Mouse (Mus musculus) embryo, embryonic 10.5 days (tissue): Measurements from ENCODE around the gene Npas1.
A peak's percentile ranks its signal among the peaks of the same experiment; 100 is the strongest.

Experiments used
- DNase-seq: peaks from one replicate; pipeline ENCODE4 v3.0.0-alpha.2; 2015; ENCODE audit warnings: low spot score

Npas1 gene

DNA sequence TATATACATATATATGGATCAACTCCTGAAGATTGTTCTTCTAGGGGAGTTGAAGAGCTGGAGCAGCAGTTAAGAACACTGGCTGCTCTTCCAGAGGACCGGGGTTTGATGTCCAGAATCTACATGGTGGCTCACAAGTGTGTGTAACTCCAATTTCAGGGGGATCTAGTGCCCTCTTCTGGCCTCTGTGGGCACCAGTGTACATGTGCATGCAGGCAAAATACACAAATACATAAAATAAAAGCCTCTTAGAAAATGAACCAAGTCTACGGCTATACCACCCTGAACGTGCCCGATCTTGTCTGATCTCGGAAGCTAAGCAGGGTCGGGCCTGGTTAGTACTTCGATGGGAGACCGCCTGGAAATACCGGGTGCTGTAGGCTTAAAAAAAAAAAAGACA lies 6.0 kb downstream of the Npas1 start:
- peak; percentile 68 for DNase-seq

DNA sequence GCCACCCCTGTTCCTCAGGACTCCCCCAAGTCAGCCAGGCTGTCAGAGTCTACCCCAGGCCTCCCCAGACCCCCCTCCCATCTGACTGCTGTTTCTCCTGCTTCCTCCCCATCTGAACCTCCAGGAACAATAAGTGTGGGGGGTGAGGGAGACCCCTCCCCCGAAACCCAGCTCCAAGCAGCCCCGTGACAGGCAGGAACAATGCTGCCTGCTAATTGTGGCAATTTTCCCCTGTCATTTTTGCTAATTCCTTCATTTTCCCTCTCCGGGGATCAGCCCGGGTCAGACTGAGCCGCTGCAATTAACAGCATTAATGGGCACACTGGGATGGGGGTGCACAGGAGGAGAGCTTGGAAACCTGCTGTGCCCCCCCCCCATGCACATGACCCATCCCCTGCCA lies 9.4 kb downstream of the Npas1 start:
- no peak for DNase-seq

DNA sequence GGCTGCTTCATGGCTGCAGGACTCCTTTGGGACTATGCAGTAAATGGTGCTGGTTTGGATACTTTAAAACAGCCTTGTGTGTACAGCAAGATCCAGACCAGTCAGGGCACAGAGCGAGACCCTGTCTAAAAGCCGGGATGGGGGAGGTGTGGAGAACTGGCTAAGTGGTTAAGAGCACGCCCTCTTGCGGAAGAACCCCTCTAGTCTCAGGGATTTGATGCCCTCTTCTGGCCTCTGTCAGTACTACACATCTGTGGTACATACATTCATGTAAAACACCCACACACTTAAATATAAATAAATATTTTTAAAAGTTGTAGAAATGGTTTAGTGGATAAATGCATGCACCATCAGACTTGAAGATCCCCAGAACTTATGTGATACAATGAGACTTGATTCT lies 11.0 kb downstream of the Npas1 start:
- peak; percentile 58 for DNase-seq

DNA sequence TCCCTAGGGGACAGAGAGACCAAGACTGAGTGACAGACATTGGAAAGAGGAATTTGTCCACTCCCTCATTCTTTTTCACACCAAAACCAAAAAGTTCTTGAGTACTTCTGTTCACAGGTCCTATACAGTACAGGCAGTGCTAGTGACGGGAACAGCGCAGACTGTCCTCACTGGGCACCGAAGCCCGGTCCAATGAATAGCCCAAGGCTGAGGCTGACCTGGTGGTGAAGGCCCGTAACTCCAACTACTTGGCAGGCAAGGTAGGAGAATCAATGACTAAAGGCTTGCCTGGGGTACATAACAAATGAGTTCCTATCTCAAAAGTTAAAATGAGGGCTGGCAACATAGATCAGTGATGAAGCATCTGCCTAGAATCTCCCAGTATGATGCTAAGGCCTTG lies 12.0 kb downstream of the Npas1 start:
- DNase-seq: no peak

DNA sequence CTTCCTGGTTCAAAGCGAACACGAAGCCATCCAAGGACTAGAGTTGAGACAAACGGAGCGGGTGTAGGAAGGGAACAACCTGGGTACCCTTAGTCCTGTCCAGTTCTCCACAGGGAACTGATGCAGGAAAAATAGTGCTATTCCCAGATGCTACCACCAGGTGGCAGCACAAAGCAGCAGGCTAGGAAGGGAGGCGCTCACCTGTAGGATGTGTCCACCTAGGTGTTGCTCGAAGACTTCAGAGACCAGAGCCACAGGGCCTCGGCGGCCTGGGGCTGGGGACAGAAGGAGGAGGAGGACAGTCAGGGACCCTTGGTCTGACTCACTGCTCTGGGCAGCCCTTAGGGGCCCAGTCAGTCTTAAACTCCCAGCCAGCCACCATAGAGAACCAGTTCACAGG lies 12.4 kb downstream of the Npas1 start:
- DNase-seq: peak; percentile 77

DNA sequence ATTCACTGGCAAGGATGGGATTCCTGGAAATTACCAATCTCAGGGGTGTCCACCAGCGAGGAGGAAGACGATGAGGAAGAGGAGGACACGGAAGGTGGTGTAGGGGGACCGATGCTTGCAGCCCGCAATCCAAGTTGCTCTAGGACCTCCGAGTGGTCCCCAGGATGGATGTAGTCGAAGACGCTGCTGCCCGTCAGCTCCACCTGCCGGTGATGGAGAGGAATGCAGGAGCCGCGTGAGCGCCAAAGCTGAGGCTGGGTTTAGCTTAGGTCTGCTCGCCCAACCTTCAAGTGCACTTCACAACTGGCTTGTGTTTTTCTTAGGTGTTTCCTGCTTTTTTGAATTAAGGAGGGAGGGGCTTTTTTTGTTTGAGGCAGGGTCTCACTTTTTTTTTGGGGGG lies 14.3 kb downstream of the Npas1 start:
- DNase-seq: peak; percentile 92

DNA sequence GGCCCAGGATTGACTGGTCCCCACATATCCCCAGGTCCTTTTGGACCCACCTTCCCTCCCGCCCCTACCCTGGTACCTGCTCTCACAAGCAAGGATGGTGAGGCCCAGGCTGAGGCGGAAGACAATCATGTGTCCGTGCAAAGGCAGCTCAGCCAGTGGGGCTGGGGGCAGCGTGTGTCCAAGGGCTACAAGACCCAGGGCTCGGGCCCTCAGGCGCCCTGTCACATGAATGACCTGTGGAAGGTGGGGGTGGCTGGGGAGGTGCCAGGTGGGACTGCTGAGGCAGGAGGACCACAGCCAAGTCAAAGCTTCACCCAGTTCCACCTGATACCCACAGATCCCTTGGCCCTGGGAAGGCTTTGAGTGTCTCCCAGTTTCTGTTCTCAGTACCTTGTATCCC lies 15.8 kb downstream of the Npas1 start:
- DNase-seq: no peak

DNA sequence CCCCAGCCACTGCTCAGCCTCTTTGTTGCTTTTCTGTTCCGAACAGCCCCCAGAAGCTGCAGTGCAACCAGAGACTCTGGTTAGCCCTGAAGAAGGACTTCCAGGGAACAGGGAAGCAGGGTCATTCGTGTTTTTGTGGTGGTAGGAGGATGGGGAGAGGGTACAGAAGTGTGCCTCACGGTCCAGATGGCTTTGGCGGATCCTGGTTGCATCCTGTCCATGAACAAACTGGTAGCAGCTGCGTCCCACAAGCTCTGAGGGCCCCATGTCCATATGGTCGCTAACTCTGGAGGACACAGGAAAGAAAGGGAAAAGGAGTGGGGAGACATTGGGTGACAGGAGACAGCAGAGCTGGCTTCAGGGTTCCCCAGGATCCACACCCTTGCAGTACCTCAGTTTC lies 16.4 kb downstream of the Npas1 start:
- no peak for DNase-seq

DNA sequence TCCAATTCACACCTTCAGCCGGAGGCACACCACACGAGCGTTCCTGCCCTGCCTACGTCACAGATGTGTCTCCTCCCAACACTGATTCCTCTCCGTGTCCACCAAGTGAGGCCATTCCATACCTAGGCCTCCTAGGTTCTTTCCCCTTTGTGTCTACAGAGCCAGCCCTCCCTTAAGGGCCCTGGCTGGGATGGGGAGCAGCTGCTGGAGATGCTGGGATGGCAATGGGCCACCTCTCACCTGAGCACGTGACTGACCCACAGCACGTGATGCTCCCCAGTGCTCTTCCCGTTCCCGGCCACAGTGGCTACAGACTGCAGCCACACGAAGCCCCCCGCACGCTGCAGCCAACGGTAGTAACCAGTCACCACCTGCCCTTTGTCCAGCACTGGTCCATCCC lies 17.0 kb downstream of the Npas1 start:
- DNase-seq: no peak

DNA sequence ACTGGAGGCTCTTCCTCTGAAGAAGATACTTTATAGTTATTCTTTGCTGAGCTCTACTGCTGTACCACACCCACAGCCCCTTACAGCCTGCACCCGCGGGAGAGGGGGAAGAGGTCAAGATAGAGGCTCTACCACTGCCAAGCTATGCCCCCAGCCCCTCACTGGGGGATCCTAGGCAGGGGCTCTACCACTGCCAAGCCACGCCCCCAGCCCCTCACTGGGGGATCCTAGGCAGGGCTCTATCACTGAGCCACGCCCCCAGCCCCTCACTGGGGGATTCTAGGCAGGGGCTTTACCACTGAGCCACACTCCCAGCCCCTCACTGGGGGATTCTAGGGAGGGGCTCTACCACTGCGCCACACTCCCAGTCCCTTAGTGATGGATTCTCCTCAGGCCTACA lies 21.2 kb downstream of the Npas1 start:
- no peak for DNase-seq

DNA sequence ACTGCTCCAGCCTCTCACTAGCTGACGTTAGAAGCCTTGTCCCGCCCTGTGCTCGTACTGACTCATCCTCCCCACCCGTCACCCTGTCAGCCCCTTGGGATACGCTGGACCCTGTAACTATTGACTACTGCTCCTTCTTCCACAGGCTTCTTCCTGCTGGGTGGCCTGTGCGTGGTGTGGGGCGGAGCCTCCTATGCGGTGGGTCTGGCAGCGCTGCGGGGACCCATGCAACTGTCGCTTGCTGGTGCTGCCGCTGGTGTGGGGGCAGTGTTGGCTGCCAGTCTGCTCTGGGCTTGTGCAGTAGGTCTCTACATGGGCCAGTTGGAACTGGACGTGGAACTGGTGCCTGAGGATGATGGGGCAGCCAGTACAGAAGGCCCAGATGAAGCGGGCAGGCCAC lies 22.5 kb downstream of the Npas1 start:
- no peak for DNase-seq

DNA sequence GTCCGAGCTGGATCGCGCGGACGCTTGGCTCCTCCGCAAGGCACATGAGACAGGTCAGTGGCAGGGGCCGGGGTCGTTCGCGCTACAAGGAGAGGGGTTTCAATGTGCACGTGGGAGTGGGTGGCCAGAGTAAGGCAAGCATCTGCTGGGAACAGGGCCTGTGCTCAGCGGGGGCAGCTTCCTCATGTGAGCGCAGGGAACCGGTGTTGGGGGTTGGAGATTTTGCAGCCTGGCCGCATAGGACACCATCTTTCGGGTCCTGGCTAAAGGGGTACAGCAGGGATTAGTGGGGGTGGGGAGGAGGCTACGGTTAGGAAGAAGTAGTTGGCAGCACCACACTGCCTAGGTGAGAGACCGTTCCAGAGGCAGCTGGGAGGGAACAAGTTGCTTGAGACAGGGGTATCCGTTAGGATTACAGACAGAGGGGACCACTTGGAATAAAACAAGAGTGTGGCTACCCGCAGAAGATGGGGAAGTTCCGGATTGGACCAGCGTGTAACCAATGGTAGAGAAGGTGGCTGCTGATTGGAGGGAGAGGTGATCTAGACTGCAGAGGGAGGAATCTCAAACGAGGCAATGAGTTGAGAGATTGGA lies 24.3 kb downstream of the Npas1 start:
- peak; percentile 85 for DNase-seq

DNA sequence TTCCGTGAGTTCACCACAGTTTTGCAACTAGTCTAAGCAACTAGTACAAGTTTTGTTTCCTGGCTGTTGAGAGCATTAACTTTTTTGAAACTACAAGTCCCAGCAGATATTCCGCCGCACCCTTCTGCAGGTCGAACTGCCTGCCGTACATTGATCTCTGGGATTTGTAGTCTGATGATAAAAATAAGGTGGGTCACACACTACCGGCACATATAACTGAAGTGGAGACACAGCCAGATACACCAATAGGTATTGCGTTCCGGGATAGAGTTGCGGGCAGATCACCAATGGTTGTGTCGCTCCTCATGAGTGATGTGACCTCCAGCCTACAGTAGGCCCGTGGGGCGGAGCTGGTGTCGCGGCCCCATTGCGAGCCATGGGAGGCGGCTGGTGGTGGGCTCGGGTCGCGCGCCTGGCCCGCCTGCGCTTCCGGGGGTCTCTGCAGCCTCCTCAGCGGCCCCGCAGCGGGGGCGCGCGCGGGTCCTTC lies 24.9 kb downstream of the Npas1 start, which contains the start of gene Tmem160:
Gene Tmem160, plus strand, starts transcription at position 193 of the 487 bp plus-strand sequence.
- DNase-seq: peak; percentile 93

DNA sequence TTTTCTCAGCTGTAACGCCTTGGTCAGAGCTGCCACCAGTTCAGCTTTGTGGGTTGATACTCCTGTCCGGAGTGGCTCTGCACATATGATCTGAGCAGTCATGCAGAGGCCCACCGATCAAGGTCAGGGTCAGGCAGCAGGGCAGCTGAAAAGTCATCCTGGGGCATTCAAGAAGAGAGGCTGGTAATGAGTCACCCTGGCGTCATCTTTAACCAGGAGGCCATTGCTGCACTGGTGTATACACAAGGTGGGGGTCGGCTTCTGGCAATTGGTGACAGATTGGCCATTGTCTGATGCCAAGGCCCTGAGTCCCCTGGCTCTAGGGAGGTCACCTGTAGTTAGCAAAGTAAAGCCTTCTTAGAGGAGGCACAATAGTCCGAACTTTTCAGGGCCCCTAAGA lies 25.9 kb downstream of the Npas1 start:
- DNase-seq: no peak

DNA sequence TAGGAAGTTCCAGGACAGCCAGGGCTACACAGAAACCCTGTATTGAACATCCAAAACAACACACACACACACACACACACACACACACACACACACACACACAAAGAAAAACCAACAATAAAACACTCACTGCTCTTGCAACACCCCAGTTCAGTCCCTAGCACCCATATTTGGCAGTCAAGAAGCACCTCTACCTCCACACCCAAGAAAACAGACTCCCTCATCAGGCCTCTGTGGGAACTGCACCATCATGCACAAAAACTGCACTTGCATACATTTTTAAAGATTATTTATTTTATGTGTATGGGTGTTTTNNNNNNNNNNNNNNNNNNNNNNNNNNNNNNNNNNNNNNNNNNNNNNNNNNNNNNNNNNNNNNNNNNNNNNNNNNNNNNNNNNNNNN lies 36.3 kb downstream of the Npas1 start:
- no peak for DNase-seq

DNA sequence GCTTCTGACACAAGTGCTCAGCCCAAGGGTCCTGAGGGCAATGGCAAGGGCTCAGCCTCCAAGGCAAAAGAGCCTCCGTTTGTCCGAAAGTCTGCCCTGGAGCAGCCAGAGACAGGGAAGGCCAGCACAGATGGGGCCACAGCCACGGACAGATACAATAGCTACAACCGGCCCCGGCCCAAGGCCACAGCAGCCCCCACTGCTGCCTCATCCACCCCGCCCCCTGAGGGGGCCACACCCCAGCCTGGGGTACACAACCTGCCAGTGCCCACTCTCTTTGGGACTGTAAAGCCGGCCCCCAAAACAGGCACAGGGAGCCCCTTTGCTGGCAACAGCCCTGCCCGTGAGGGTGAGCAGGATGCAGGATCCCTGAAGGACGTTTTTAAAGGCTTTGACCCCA lies 42.4 kb downstream of the Npas1 start:
- DNase-seq: no peak

DNA sequence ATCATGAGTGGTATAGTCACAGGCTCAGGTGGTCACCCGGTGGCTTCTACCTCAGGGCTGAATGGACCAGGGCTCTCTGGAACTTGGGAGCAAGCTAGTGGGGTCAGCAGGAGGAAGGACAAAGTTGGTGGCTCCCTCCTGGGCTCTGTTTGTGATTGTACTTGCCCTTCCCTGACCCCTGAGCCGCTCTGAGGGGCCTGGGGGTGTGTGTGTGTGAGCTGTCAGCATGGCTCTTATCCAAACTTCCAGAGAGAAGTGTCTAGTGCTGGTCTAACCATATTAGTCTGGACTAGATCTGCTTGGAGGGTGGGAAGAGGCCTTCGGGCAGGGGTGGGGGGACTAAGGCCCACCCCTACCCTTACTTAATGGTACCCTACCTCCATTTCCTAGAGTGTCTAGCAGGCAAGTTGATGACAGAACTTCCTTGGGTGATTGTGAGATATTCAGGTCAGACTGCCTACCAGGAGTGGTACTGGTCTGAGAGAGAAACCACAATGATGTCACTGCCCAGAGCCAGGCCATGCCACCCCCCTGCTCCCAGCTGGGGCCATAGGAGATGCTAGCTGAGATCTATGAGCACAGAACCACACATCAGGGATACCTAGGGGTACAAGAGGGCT lies 44.1 kb downstream of the Npas1 start:
- no peak for DNase-seq

DNA sequence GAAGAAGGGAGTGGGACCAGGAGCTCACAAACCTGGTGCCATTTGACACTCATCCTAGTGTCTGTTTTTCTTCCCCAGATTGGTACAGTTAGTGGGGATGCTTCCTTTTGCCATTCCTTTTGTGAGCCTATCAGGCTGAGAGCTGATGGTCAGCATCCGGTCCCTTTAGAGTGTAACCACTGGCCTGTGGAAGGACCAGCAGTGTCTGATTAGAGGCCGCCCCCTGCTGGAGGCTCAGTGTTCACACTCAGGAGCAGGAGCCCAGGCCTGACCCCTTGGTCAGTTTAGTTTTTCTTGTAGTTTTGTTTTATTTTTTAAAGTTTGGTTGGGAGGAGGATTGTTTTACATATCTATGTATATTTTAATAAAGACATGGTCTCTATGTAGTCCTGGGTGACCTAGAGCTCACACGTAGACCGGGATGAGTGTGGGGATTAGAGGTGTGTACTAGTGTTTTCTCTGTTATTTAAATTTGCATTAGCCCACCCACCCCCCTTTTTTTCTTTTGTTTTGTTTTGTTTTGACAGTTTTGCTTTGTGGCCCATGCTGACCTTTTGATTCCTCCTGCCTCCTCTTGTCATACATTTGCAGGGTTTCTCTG lies 51.3 kb downstream of the Npas1 start:
- peak; percentile 84 for DNase-seq

DNA sequence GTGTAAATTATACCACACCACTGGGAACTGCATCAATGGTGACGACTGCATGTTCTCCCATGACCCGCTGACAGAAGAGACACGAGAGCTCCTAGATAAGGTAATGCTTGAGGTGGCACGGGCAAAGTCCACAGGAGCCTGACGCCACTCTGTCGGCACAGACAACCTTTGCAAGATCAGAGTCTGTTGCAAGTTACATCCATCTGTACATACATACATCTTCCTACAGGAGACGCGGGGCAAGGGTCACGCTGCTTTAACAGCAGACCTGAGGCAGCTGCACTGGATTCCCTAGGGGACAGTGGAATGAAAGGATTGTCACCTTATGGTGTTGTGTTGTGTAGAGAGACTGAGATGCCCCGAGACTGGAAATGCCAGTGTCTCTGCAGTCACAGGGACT lies 51.8 kb downstream of the Npas1 start:
- no peak for DNase-seq

DNA sequence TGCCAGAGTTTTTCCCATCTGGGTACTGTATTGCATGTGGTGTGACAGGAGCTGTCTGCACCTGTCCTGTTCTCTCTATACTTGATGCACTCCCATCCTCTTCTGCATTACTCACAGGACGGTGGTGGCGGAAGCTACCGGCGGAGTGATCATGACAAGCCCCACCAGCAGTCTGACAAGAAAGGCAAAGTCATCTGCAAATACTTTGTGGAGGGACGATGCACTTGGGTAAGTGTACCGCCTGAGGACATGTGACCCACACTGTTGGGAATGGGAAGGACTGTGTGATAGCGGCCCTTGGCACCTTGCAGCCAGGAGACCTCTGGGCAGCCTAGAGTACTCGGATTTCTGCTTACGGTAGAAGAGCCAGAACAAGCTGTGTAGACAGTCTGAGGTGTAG lies 53.8 kb downstream of the Npas1 start:
- no peak for DNase-seq

DNA sequence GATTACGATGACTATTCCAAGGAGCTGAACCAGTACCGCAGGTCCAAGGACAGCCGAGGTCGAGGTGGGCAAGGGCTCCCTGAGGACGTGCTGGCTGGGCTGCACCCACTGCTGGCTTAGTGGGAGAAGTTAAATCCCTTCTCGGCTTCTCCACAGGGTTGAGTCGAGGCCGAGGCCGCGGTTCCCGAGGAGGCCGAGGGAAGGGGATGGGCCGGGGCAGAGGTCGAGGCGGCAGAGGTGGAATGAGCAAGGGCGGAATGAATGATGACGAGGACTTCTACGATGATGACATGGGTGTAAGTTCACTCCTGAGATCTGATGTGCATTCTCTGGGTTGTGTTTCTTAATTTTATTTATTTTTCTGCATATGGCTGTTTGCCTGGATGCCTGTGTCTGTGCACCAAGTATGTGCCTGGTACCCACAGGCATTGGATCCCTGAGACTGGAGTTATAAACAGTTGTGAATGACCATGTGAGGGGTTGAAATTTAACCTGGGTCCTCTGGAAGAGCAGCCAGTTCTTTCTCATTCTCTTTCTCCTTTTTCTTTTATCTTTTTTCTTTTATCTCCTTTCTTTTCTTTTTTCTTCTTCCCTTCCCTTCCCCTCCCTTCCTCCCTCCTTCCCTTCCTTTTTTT lies 55.2 kb downstream of the Npas1 start:
- no peak for DNase-seq

DNA sequence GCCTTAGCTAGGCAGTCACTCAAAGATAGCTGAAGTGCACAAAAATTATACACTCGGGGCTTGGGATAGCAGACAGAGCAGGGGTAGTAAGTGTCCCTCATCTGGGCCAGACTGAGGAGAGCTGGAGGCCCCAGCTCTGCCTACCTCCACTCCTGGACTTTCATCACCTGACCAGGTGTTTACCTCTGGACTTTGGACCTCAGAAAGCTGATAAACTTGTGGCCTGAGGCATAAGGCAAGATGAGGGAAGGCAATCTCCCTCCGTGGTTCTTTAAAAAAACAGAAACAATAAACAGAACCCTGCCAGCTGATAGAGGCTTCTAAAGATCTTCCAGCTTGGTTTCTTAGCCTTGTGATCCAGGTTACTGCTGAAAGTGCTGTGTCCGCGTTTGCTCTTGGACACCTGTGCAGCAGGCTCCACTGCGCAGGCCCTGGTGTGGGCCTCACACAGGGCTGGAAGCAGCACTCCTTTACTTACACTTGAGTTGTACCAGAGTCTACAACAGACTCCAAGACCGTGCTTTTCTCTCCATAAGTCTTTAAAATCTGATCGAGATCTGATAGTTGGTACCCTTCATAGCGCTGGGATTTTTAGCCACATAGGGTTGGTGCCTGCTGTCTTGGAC lies 56.9 kb downstream of the Npas1 start:
- no peak for DNase-seq

DNA sequence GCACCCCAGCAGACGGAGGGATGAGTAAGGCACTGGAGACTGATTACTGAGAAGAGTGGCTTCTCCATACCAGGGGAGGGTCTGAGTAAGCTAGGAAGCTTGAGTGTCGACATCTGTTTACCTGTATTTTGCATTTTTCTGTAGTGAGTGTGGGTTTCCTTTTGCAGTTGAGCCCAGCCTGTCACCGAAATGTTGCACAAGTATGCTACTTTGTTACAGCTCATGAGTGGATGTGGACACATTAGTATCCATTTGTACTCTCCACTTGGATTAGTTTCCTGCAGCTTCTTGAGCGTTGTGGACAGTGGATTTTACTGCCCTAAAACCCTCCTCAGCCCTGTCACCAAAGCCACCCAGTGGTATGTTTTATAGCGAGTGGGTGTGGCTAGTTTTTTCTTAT lies 58.8 kb downstream of the Npas1 start:
- DNase-seq: no peak
